Mouse (Mus musculus): ENCODE measurements at regions not wholly inside any gene's neighbourhood (a gene's known extent, or its start where the extent isn't known, plus 50 kb on each side); places are given as distances from the start of the nearest gene placed in this dataset.

DNA sequence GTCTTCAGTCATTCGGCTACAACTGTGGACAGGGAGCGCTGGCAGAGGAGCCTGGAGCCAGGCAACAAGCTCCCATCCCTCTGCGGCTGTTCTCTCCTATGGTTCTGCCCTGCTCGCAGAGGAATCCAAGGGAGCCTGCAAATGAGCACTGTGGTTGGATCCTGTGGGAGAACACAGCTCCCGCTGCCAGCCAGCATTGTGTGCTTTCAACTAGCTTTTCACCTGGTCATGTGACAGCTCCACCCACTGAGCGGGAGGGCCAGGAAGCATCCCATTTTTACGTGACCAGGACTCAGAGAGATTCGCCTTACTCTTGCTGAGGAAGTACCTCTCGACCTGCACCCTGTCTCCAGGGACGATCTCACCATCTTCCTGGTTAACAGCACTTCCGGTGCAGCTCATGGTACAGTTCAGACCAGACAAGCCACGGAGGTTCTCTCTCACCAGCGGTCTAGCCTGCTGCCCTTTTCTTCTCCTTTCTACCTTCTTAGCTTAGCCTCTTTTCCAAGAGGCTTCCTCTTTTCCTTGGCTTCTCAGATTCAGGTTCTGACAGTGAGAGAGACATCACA lies 186.7 kb upstream of the Kit start:
- TF ChIP-seq CTCF (IDR thresholded peaks at IDR 0.05; ENCODE audit: low read depth) (no peak), EP300 (IDR thresholded peaks at IDR 0.05; ENCODE audit: low read depth) (no peak)
